Mouse (Mus musculus) megakaryocyte, embryonic 14.5 days (primary cell): ENCODE measurements around the gene Gm20388.

Source experiments
- FLI1 ChIP-seq: IDR thresholded peaks from 2 replicates; pipeline ENCODE4 v1.6.1; 2012; ENCODE audit warnings: low read length, inconsistent platforms, mixed read lengths
- GATA1 ChIP-seq: IDR thresholded peaks from 3 replicates; pipeline ENCODE4 v1.6.1; 2012; ENCODE audit warnings: mixed read lengths, low read length, inconsistent platforms, borderline replicate concordance

GRCm38 (mm10) chr8:119881301-119881700 lies 29.3 kb upstream of the Gm20388 start:
- TF ChIP-seq GATA1 (no peak), FLI1 (no peak)
